Mouse (Mus musculus): Measurements from ENCODE around the gene Cep89. TPM values are rescaled to one million over a fixed set of nuclear protein-coding genes. Genes with fewer than 3 reads are reported as not detected.
A peak's percentile ranks its signal among the peaks of the same experiment; 100 is the strongest.

The Cep89 gene
- polyA plus RNA-seq, 2 experiments: 11.6 to 14.5 TPM

- H3K9me3 ChIP-seq (ENCODE audit: control insufficient read depth, low read length): no peaks in the 10 kb centered on the region
- no peak for DNase-seq (ENCODE audit: low read depth in 3 of 3, low spot score in 3 of 3)
- TF ChIP-seq CTCF (IDR thresholded peaks at IDR 0.05; ENCODE audit: low read depth) (no peak), EP300 (IDR thresholded peaks at IDR 0.05; ENCODE audit: low read depth) (no peak)
- ATAC-seq (ENCODE audit: insufficient read depth): peak; percentile 37; the same call in 1 of the 2 replicates
- no peak overlapping the region for H3K9ac ChIP-seq (replicated peaks)
- H3K4me1 ChIP-seq (replicated peaks; ENCODE audit: control insufficient read depth in 2 of 2, insufficient read depth in 2 of 2, low read length in 1 of 2): peaks cover 0 to 2% of the 10 kb centered on the region in 2 experiments; a peak in 1 of 4 replicates
- no peaks in the 10 kb centered on the region for H3K27me3 ChIP-seq (ENCODE audit: control insufficient read depth, insufficient read depth, low read length)
- H3K4me3 ChIP-seq (ENCODE audit: insufficient read depth in 1 of 2, low read depth in 2 of 2, low read length in 2 of 2): no peak overlapping the region
- H3K4me2 ChIP-seq (ENCODE audit: low read depth): no peak overlapping the region
- 60% methylated on average over 16 of the region's 16 CpGs for WGBS (ENCODE audit: insufficient replicate concordance)
- no peak overlapping the region for H3K27ac ChIP-seq
- no peaks in the 10 kb centered on the region for H3K36me3 ChIP-seq (replicated peaks; ENCODE audit: control insufficient read depth, insufficient read depth, low read depth)
Measured at GRCm38 (mm10) chr7:35373146-35373989, 23.5 kb upstream of the Cep89 start.

- no peak overlapping the region for H3K4me3 ChIP-seq (ENCODE audit: insufficient read depth in 1 of 2, low read depth in 2 of 2, low read length in 2 of 2)
- H3K9ac ChIP-seq (replicated peaks): no peak overlapping the region
- H3K4me2 ChIP-seq (ENCODE audit: low read depth): no peak overlapping the region
- no peaks in the 10 kb centered on the region for H3K36me3 ChIP-seq (replicated peaks; ENCODE audit: control insufficient read depth, insufficient read depth, low read depth)
- no peaks in the 10 kb centered on the region for H3K9me3 ChIP-seq (ENCODE audit: control insufficient read depth, low read length)
- DNase-seq (ENCODE audit: low read depth in 3 of 3, low spot score in 3 of 3): no peak
- peaks cover 0 to 2% of the 10 kb centered on the region in 2 experiments; a peak in 1 of 4 replicates for H3K4me1 ChIP-seq (replicated peaks; ENCODE audit: control insufficient read depth in 2 of 2, insufficient read depth in 2 of 2, low read length in 1 of 2)
- TF ChIP-seq EP300 (IDR thresholded peaks at IDR 0.05; ENCODE audit: low read depth): no peak
- no peak for TF ChIP-seq CTCF (IDR thresholded peaks at IDR 0.05; ENCODE audit: low read depth)
- no peak overlapping the region for H3K27ac ChIP-seq
- 65% methylated on average over 7 of the region's 7 CpGs for WGBS (ENCODE audit: insufficient replicate concordance)
- no peaks in the 10 kb centered on the region for H3K27me3 ChIP-seq (ENCODE audit: control insufficient read depth, insufficient read depth, low read length)
- no peak for ATAC-seq (ENCODE audit: insufficient read depth)
Measured at GRCm38 (mm10) chr7:35374265-35374664, 22.6 kb upstream of the Cep89 start.

GRCm38 (mm10) chr7:35376623-35377022 is 20.2 kb upstream of the Cep89 start:
- no peak for TF ChIP-seq CTCF (IDR thresholded peaks at IDR 0.05; ENCODE audit: low read depth)
- TF ChIP-seq EP300 (IDR thresholded peaks at IDR 0.05; ENCODE audit: low read depth): no peak

GRCm38 (mm10) chr7:35379492-35380119 is 17.2 kb upstream of the Cep89 start:
- no peaks in the 10 kb centered on the region for H3K36me3 ChIP-seq (replicated peaks; ENCODE audit: control insufficient read depth, insufficient read depth, low read depth)
- no peak for TF ChIP-seq EP300 (IDR thresholded peaks at IDR 0.05; ENCODE audit: low read depth)
- TF ChIP-seq CTCF (IDR thresholded peaks at IDR 0.05; ENCODE audit: low read depth): no peak
- H3K4me1 ChIP-seq (replicated peaks; ENCODE audit: control insufficient read depth in 2 of 2, insufficient read depth in 2 of 2, low read length in 1 of 2): no peaks in the 10 kb centered on the region
- no peak overlapping the region for H3K9ac ChIP-seq (replicated peaks)
- 29% methylated on average over 16 of the region's 16 CpGs for WGBS (ENCODE audit: insufficient replicate concordance)
- H3K9me3 ChIP-seq (ENCODE audit: control insufficient read depth, low read length): no peaks in the 10 kb centered on the region
- ATAC-seq (ENCODE audit: insufficient read depth): no peak
- no peak overlapping the region for H3K27ac ChIP-seq
- H3K27me3 ChIP-seq (ENCODE audit: control insufficient read depth, insufficient read depth, low read length): no peaks in the 10 kb centered on the region
- H3K4me3 ChIP-seq (ENCODE audit: insufficient read depth in 1 of 2, low read depth in 2 of 2, low read length in 2 of 2): no peak overlapping the region
- no peak for DNase-seq (ENCODE audit: low read depth in 3 of 3, low spot score in 3 of 3)
- H3K4me2 ChIP-seq (ENCODE audit: low read depth): no peak overlapping the region

More at GRCm38 (mm10) chr7:35376623-35377022, 20.2 kb upstream of the Cep89 start:
- 80% methylated on average over 9 of the region's 9 CpGs for WGBS (ENCODE audit: insufficient replicate concordance)
- Histone ChIP-seq H3K9ac (replicated peaks) (no peak overlapping the region), H3K27me3 (ENCODE audit: control insufficient read depth, insufficient read depth, low read length) (no peaks in the 10 kb centered on the region), H3K4me3 (ENCODE audit: insufficient read depth in 1 of 2, low read depth in 2 of 2, low read length in 2 of 2) (no peak overlapping the region), H3K27ac (no peak overlapping the region), H3K9me3 (ENCODE audit: control insufficient read depth, low read length) (no peaks in the 10 kb centered on the region), H3K4me1 (replicated peaks; ENCODE audit: control insufficient read depth in 2 of 2, insufficient read depth in 2 of 2, low read length in 1 of 2) (peaks cover 0 to 2% of the 10 kb centered on the region in 2 experiments; a peak in 1 of 4 replicates), H3K4me2 (ENCODE audit: low read depth) (no peak overlapping the region), H3K36me3 (replicated peaks; ENCODE audit: control insufficient read depth, insufficient read depth, low read depth) (no peaks in the 10 kb centered on the region)
- DNase-seq (ENCODE audit: low read depth in 3 of 3, low spot score in 3 of 3) (no peak), ATAC-seq (ENCODE audit: insufficient read depth) (no peak)

GRCm38 (mm10) chr7:35380351-35380750 is 16.5 kb upstream of the Cep89 start:
- H3K9me3 ChIP-seq (ENCODE audit: control insufficient read depth, low read length): no peaks in the 10 kb centered on the region
- no peaks in the 10 kb centered on the region for H3K27me3 ChIP-seq (ENCODE audit: control insufficient read depth, insufficient read depth, low read length)
- H3K4me1 ChIP-seq (replicated peaks; ENCODE audit: control insufficient read depth in 2 of 2, insufficient read depth in 2 of 2, low read length in 1 of 2): no peaks in the 10 kb centered on the region
- H3K36me3 ChIP-seq (replicated peaks; ENCODE audit: control insufficient read depth, insufficient read depth, low read depth): no peaks in the 10 kb centered on the region
- H3K4me3 ChIP-seq (ENCODE audit: insufficient read depth in 1 of 2, low read depth in 2 of 2, low read length in 2 of 2): no peak overlapping the region
- no peak for DNase-seq (ENCODE audit: low read depth in 3 of 3, low spot score in 3 of 3)
- 65% methylated on average over 8 of the region's 8 CpGs for WGBS (ENCODE audit: insufficient replicate concordance)
- H3K9ac ChIP-seq (replicated peaks): no peak overlapping the region
- TF ChIP-seq EP300 (IDR thresholded peaks at IDR 0.05; ENCODE audit: low read depth): no peak
- TF ChIP-seq CTCF (IDR thresholded peaks at IDR 0.05; ENCODE audit: low read depth): no peak
- no peak overlapping the region for H3K27ac ChIP-seq
- H3K4me2 ChIP-seq (ENCODE audit: low read depth): no peak overlapping the region
- ATAC-seq (ENCODE audit: insufficient read depth): no peak
